Mouse (Mus musculus): ENCODE data around the gene Cstf2. TPM values are rescaled to one million over a fixed set of nuclear protein-coding genes. Genes with fewer than 3 reads are reported as not detected.

Cstf2 gene
- polyA plus RNA-seq, 1 experiment from 2014 or later, result 44.6 TPM

DNA sequence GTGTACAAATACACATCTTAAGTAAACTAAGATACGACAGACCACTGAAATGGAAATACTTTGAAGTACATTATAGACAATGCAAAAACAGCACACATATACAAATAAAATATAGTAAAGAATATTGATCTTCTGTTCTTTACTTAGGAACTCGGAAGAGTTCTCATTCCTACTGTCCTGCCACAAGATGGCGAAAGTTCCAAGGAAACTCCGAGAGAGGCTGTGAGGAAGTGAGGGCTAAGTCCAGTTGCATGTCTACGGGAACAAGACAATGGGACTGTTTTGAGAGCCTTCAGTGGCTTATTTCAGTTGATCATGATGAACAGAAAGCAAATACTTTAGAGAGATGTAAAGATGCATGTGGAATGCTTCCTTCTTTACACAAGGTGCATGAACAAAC is 73.3 kb downstream of the Cstf2 start:
- Histone ChIP-seq H3K27ac (no peak overlapping the region), H3K4me2 (replicated peaks) (no peak overlapping the region), H3K4me1 (no peaks in the 10 kb centered on the region), H3K4me3 (no peak overlapping the region), H3K9ac (no peak overlapping the region), H3K36me3 (no peaks in the 10 kb centered on the region), H3K9me3 (no peaks in the 10 kb centered on the region), H3K27me3 (peaks cover 26% of the 10 kb centered on the region)
- no peak for ATAC-seq (ENCODE audit: low FRiP score, low read depth)
- WGBS, result 32% methylated on average over 5 of the region's 5 CpGs

DNA sequence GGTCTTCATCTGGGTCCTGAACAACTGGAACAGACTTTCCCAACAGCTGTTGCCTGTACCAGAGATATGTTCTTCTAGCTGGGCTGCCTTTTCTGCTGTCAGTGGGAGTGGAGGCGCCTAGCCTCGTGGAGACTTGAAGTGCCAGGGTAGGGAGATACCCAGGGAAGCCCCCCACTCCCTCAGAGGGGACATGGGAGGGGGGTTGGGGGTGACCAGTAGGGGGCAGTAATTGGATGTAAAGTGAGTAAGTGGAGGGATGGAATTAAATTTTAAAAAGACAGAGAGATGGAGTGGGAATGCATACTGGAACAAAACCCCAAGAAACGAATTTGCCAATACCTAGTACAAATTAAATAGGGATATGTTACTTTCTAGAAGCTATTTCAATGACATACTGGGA is 74.8 kb downstream of the Cstf2 start:
- Histone ChIP-seq H3K4me3 (no peak overlapping the region), H3K27ac (no peak overlapping the region), H3K4me1 (no peaks in the 10 kb centered on the region), H3K9ac (no peak overlapping the region), H3K27me3 (peaks cover 18% of the 10 kb centered on the region), H3K9me3 (no peaks in the 10 kb centered on the region), H3K4me2 (replicated peaks) (no peak overlapping the region), H3K36me3 (no peaks in the 10 kb centered on the region)
- 58% methylated on average over 3 of the region's 3 CpGs for WGBS
- ATAC-seq (ENCODE audit: low FRiP score, low read depth), result no peak

Small RNA genes within 50 kb of the gene (microRNA-seq; reads per million reads assigned to microRNA genes)
- gene Mir3112, result not detected

Other genes with a start within 250 kb of the Cstf2 start
- gene Tnmd, start 208.2 kb upstream of the Cstf2 start, polyA plus RNA-seq (2015; fragmentation: Nextera tagmentation; extraction: Ambion mirVana), result 41.5 and 42.7 TPM in 2 replicates
- gene Tspan6, start 160.8 kb upstream of the Cstf2 start, polyA plus RNA-seq (2015; fragmentation: Nextera tagmentation; extraction: Ambion mirVana), result 200 TPM in 2 replicates
- gene Srpx2, start 150.8 kb upstream of the Cstf2 start, polyA plus RNA-seq (2015; fragmentation: Nextera tagmentation; extraction: Ambion mirVana), result 3.1 and 3.9 TPM in 2 replicates
- 3.4 and 3.9 TPM in 2 replicates for gene Sytl4, start 77.4 kb upstream of the Cstf2 start, polyA plus RNA-seq (2015; fragmentation: Nextera tagmentation; extraction: Ambion mirVana)
- 0.23 and 0.33 TPM in 2 replicates for gene Xkrx, start 102.9 kb downstream of the Cstf2 start, polyA plus RNA-seq (2015; fragmentation: Nextera tagmentation; extraction: Ambion mirVana)
- gene Arl13a, start 128.3 kb downstream of the Cstf2 start, polyA plus RNA-seq (2015; fragmentation: Nextera tagmentation; extraction: Ambion mirVana), result not detected in 2 replicates
- 0.13 TPM in 1 of 2 replicates, not detected in the other for gene Nox1, start 162.8 kb downstream of the Cstf2 start, polyA plus RNA-seq (2015; fragmentation: Nextera tagmentation; extraction: Ambion mirVana)
- gene Trmt2b, start 217.8 kb downstream of the Cstf2 start, polyA plus RNA-seq (2015; fragmentation: Nextera tagmentation; extraction: Ambion mirVana), result 12.4 and 13.5 TPM in 2 replicates
- gene Tmem35a, start 236.0 kb downstream of the Cstf2 start, polyA plus RNA-seq (2015; fragmentation: Nextera tagmentation; extraction: Ambion mirVana), result 14.5 and 15.9 TPM in 2 replicates
- gene Cenpi, start 248.9 kb downstream of the Cstf2 start, polyA plus RNA-seq (2015; fragmentation: Nextera tagmentation; extraction: Ambion mirVana), result 25.4 and 28.6 TPM in 2 replicates

All from limb, embryonic 13.5 days (tissue).